Mouse (Mus musculus): ENCODE results near the gene Nprl3. TPM values are rescaled to one million over a fixed set of nuclear protein-coding genes. Genes with fewer than 3 reads are reported as not detected.

The Nprl3 gene
- polyA plus RNA-seq, 1 experiment = 81.0 TPM

DNA sequence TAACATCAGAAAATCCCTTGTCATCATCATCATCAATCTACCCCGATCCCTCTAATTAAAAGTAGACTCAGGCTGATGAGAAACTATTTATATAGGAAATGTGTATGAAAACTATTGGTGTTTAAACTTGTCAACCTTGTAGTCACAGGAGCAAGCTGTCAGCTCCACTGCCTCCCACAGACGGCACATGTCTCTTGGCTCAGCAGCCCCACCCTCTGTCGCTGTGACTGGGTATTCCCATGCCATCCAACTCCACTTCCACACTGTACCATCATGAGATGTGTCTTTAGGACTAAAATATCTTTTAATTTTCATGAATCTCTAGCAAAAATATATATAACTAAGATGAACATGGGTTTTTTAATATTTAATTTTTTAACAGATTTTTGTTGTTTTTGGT lies 19.2 kb downstream of the Nprl3 start:
- Histone ChIP-seq H3K27me3 (ENCODE audit: control insufficient read depth, insufficient read depth, low read length) (no peaks in the 10 kb centered on the region), H3K4me1 (ENCODE audit: control insufficient read depth, insufficient read depth, low read length) (no peaks in the 10 kb centered on the region), H3K4me3 (replicated peaks; ENCODE audit: insufficient read depth, low read depth, low read length) (no peak overlapping the region), H3K27ac (ENCODE audit: insufficient read depth, low read length) (no peak overlapping the region)
- no peak for DNase-seq
- TF ChIP-seq POLR2A (IDR thresholded peaks at IDR 0.05; ENCODE audit: borderline replicate concordance, insufficient read depth, low read length) = no peak
- no peak for TF ChIP-seq CTCF (IDR thresholded peaks at IDR 0.05; ENCODE audit: borderline replicate concordance, insufficient read depth, low read depth, low read length)
- WGBS = 63% methylated on average over 3 of the region's 3 CpGs

DNA sequence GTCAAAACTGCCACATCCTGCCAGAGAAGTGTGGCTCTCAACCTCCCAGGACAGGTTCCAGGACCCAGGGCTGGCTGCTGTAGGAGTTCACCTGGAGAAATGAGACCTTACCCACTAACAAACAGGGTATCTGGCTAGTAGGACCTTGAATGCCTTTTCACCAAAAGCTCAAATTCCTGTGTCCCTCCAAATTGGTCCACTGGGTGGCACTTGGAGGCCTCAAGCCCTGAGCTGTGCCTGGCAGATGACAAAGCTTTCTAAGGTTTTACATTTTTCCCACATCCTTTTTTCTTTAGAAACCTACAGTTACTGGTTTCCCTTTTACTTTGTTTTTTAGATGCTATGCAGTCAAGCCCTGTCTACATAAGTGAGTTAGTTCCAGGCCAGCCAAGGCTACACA lies 20.4 kb downstream of the Nprl3 start:
- Histone ChIP-seq H3K4me3 (replicated peaks; ENCODE audit: insufficient read depth, low read depth, low read length) (no peak overlapping the region), H3K4me1 (ENCODE audit: control insufficient read depth, insufficient read depth, low read length) (no peaks in the 10 kb centered on the region), H3K27ac (ENCODE audit: insufficient read depth, low read length) (no peak overlapping the region), H3K27me3 (ENCODE audit: control insufficient read depth, insufficient read depth, low read length) (no peaks in the 10 kb centered on the region)
- no peak for TF ChIP-seq POLR2A (IDR thresholded peaks at IDR 0.05; ENCODE audit: borderline replicate concordance, insufficient read depth, low read length)
- 0 out of 2 replicates have a peak, but pooled peaks have one; percentile 14 for TF ChIP-seq CTCF (IDR thresholded peaks at IDR 0.05; ENCODE audit: borderline replicate concordance, insufficient read depth, low read depth, low read length)
- no peak for DNase-seq

DNA sequence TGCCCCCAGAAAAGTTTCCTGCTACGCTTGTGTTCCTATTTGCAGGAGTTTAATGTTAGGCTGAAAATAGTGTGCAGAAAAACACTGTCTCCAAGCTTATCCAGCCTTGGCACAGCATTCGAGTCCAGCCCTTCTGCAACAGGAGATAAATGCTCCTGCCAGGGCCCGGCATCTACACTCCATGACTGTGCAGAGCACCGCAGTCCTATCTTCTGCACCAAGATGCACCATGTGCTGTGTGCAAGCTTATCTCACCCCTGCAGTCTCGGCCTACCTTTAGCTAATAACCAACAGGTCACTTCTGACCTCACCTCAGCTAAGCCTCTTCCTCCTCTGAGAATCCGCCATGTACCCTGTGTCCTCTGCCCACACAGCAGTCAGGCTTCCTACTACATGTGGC lies 21.9 kb downstream of the Nprl3 start:
- H3K27ac ChIP-seq (ENCODE audit: insufficient read depth, low read length) = no peak overlapping the region
- H3K4me3 ChIP-seq (replicated peaks; ENCODE audit: insufficient read depth, low read depth, low read length) = no peak overlapping the region
- H3K4me1 ChIP-seq (ENCODE audit: control insufficient read depth, insufficient read depth, low read length) = no peaks in the 10 kb centered on the region
- TF ChIP-seq CTCF (IDR thresholded peaks at IDR 0.05; ENCODE audit: borderline replicate concordance, insufficient read depth, low read depth, low read length) (no peak), POLR2A (IDR thresholded peaks at IDR 0.05; ENCODE audit: borderline replicate concordance, insufficient read depth, low read length) (no peak)
- 94% methylated on average over 6 of the region's 6 CpGs for WGBS
- no peaks in the 10 kb centered on the region for H3K27me3 ChIP-seq (ENCODE audit: control insufficient read depth, insufficient read depth, low read length)
- no peak for DNase-seq

DNA sequence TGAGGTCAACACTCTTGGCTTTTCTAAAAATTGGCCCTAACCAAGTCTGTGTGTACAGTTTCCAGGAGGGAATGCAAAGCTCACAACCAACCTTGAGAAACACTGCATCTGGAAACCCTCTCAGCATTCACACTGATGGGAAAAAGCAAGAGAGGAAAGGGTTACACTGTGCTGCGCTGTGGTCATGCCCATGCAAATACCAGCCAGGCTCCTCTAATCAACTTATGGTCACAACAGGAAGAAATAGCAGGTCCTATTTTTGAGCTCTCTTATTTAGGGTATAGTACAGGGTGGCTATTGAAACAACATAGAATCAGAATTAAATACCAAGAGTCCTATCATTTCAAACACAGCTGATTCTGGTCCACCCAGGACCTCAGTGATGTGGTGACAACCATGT lies 22.9 kb downstream of the Nprl3 start:
- no peak for TF ChIP-seq POLR2A (IDR thresholded peaks at IDR 0.05; ENCODE audit: borderline replicate concordance, insufficient read depth, low read length)
- TF ChIP-seq CTCF (IDR thresholded peaks at IDR 0.05; ENCODE audit: borderline replicate concordance, insufficient read depth, low read depth, low read length) = no peak
- Histone ChIP-seq H3K4me1 (ENCODE audit: control insufficient read depth, insufficient read depth, low read length) (no peaks in the 10 kb centered on the region), H3K27ac (ENCODE audit: insufficient read depth, low read length) (no peak overlapping the region), H3K27me3 (ENCODE audit: control insufficient read depth, insufficient read depth, low read length) (no peaks in the 10 kb centered on the region), H3K4me3 (replicated peaks; ENCODE audit: insufficient read depth, low read depth, low read length) (no peak overlapping the region)
- DNase-seq = no peak
- 79% methylated on average over 1 of the region's 1 CpGs for WGBS

DNA sequence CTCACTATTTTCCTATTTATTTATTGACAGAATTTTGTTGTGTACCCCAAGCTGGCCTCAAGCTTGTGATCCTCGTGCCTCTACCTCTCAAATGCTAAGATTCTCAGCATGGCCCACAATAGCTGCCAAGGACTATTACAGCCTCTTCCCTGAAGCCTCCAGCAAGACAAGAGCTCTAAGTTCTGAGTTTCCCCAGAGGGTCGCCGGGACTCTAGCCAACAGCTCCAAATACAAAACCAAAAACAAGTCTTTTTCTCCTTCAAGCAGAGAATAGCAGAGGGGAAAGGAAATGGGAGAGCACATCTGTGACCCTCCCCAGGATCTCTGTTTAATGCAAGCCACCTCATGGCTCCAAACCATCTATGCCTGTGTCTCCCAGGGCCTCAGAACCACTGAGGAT lies 23.4 kb downstream of the Nprl3 start:
- H3K4me1 ChIP-seq (ENCODE audit: control insufficient read depth, insufficient read depth, low read length) = no peaks in the 10 kb centered on the region
- no peak overlapping the region for H3K4me3 ChIP-seq (replicated peaks; ENCODE audit: insufficient read depth, low read depth, low read length)
- TF ChIP-seq POLR2A (IDR thresholded peaks at IDR 0.05; ENCODE audit: borderline replicate concordance, insufficient read depth, low read length) = no peak
- H3K27ac ChIP-seq (ENCODE audit: insufficient read depth, low read length) = no peak overlapping the region
- 52% methylated on average over 3 of the region's 3 CpGs for WGBS
- DNase-seq = no peak
- H3K27me3 ChIP-seq (ENCODE audit: control insufficient read depth, insufficient read depth, low read length) = no peaks in the 10 kb centered on the region

DNA sequence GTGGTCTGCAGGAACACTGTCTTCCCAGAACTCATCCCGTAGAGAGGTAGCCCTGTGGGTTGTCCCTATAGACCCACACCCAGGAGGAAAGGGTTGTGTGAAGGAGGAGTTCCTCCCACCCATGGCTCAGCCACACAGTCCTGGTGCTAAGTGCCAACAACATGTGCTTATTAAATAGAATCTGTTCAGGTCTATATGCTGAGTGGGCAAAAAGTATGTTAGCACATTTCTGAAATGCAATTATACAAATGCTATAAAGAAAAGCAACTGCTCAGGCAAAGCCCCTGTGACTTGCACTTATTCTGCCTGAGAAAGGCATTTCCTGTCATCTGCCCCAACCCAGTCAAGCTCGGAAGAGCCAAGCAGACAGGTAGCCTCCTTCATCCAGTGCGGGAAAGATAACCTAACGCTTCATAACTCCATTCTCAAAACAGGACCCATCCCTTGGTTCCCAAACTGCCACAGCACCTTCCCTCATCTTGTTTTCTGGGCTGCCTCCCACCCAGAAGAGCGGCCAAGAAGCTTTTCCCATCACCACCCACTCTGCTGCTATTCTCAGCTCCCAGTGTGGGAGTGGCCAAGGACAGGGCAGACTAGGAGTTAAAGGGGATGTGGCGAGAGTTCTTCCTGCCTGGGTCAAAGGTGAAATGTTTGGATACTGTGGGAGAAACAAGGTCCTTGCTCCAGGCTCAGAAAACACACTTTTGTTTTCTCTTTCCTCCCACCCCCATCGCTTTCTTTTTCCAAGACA lies 24.1 kb downstream of the Nprl3 start:
- H3K4me1 ChIP-seq (ENCODE audit: control insufficient read depth, insufficient read depth, low read length) = no peaks in the 10 kb centered on the region
- H3K4me3 ChIP-seq (replicated peaks; ENCODE audit: insufficient read depth, low read depth, low read length) = no peak overlapping the region
- TF ChIP-seq CTCF (IDR thresholded peaks at IDR 0.05; ENCODE audit: borderline replicate concordance, insufficient read depth, low read depth, low read length) = no peak
- no peak for TF ChIP-seq POLR2A (IDR thresholded peaks at IDR 0.05; ENCODE audit: borderline replicate concordance, insufficient read depth, low read length)
- no peak for DNase-seq
- no peaks in the 10 kb centered on the region for H3K27me3 ChIP-seq (ENCODE audit: control insufficient read depth, insufficient read depth, low read length)
- H3K27ac ChIP-seq (ENCODE audit: insufficient read depth, low read length) = no peak overlapping the region
- WGBS = 83% methylated on average over 7 of the region's 7 CpGs

DNA sequence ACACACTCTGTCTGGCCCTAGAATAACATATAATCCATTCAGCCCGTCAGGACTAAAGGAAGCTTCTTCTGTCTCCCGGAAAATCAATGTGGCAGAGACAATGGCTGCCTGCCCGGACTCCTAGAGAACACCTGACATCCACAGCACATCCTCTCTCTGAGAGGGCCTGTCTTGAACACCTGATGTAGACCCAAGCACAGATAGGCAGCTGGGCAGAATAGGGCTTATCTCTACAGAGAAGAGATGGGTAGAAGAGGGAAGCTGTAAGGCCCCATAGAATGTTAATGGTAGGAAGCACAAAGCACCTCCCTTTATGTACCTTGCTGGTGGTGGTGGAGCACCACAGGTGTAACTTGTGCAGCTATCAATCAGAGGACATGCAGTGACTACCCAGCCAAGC lies 25.3 kb downstream of the Nprl3 start:
- DNase-seq = no peak
- no peaks in the 10 kb centered on the region for H3K27me3 ChIP-seq (ENCODE audit: control insufficient read depth, insufficient read depth, low read length)
- H3K4me3 ChIP-seq (replicated peaks; ENCODE audit: insufficient read depth, low read depth, low read length) = no peak overlapping the region
- H3K4me1 ChIP-seq (ENCODE audit: control insufficient read depth, insufficient read depth, low read length) = peaks cover 7% of the 10 kb centered on the region
- H3K27ac ChIP-seq (ENCODE audit: insufficient read depth, low read length) = no peak overlapping the region
- TF ChIP-seq CTCF (IDR thresholded peaks at IDR 0.05; ENCODE audit: borderline replicate concordance, insufficient read depth, low read depth, low read length) (no peak), POLR2A (IDR thresholded peaks at IDR 0.05; ENCODE audit: borderline replicate concordance, insufficient read depth, low read length) (no peak)
- WGBS = 79% methylated on average over 3 of the region's 3 CpGs

DNA sequence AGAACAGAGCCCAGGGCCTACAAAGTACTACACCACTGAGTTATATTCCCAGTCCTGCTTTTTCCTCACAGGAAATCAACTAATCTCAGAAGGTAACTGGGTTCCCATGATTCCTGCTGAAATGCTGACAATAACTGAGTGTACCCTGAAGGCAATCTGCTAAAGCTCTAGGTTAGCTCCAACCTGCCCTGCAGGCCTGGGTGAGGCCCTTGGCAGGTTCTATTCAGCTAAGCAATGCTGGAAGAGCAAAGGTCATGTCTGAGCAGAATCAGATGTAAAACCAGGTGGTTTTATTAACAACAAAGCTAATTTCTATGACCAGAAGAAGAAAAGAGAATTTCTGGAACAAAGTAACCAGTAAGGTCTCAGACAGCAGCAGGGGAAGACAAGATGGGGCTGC lies 26.1 kb downstream of the Nprl3 start:
- no peak overlapping the region for H3K27ac ChIP-seq (ENCODE audit: insufficient read depth, low read length)
- no peak for TF ChIP-seq CTCF (IDR thresholded peaks at IDR 0.05; ENCODE audit: borderline replicate concordance, insufficient read depth, low read depth, low read length)
- TF ChIP-seq POLR2A (IDR thresholded peaks at IDR 0.05; ENCODE audit: borderline replicate concordance, insufficient read depth, low read length) = no peak
- no peak overlapping the region for H3K4me3 ChIP-seq (replicated peaks; ENCODE audit: insufficient read depth, low read depth, low read length)
- peaks cover 15% of the 10 kb centered on the region for H3K4me1 ChIP-seq (ENCODE audit: control insufficient read depth, insufficient read depth, low read length)
- DNase-seq = no peak
- H3K27me3 ChIP-seq (ENCODE audit: control insufficient read depth, insufficient read depth, low read length) = no peaks in the 10 kb centered on the region

All from cerebellum, adult 2 months (tissue).